Mouse (Mus musculus) forebrain, embryonic 10.5 days (tissue): Measurements from ENCODE around the gene Olfr902. TPM values are rescaled to one million over a fixed set of nuclear protein-coding genes. Genes with fewer than 3 reads are reported as not detected.

Experiments
- polyA plus RNA-seq: library from polyadenylated mRNA; unstranded; fragments of >200 nt; fragmentation: Nextera tagmentation; extraction: Ambion mirVana; gene quantifications from 2 replicates; pipeline ENCODE4 v1.2.1, GENCODE M21; 2016

The Olfr902 gene
- polyA plus RNA-seq, 1 experiment from 2014 or later, result not detected

Other genes starting within 250 kb of the Olfr902 start
- not detected in 2 replicates for gene Olfr893, start 239.3 kb upstream of the Olfr902 start, polyA plus RNA-seq
- gene Olfr894, start 229.6 kb upstream of the Olfr902 start, polyA plus RNA-seq, result not detected in 2 replicates
- gene Olfr143, start 194.9 kb upstream of the Olfr902 start, polyA plus RNA-seq, result not detected in 2 replicates
- not detected in 2 replicates for gene Olfr895, start 179.8 kb upstream of the Olfr902 start, polyA plus RNA-seq
- not detected in 2 replicates for gene Olfr896-ps1, start 156.5 kb upstream of the Olfr902 start, polyA plus RNA-seq
- gene Olfr25, start 118.6 kb upstream of the Olfr902 start, polyA plus RNA-seq, result not detected in 2 replicates
- not detected in 2 replicates for gene Olfr898, start 99.2 kb upstream of the Olfr902 start, polyA plus RNA-seq
- not detected in 2 replicates for gene Olfr250, start 80.8 kb upstream of the Olfr902 start, polyA plus RNA-seq
- gene Olfr251, start 70.6 kb upstream of the Olfr902 start, polyA plus RNA-seq, result not detected in 2 replicates
- gene Olfr147, start 46.0 kb upstream of the Olfr902 start, polyA plus RNA-seq, result not detected in 2 replicates
- gene Olfr901, start 18.2 kb upstream of the Olfr902 start, polyA plus RNA-seq, result not detected in 2 replicates
- not detected in 2 replicates for gene Olfr904, start 15.5 kb downstream of the Olfr902 start, polyA plus RNA-seq
- gene Olfr905, start 23.5 kb downstream of the Olfr902 start, polyA plus RNA-seq, result not detected in 2 replicates
- gene Olfr906, start 39.4 kb downstream of the Olfr902 start, polyA plus RNA-seq, result not detected in 2 replicates
- not detected in 2 replicates for gene Olfr907, start 48.1 kb downstream of the Olfr902 start, polyA plus RNA-seq
- not detected in 2 replicates for gene Olfr911-ps1, start 73.9 kb downstream of the Olfr902 start, polyA plus RNA-seq
- gene Olfr910, start 90.2 kb downstream of the Olfr902 start, polyA plus RNA-seq, result not detected in 2 replicates
- gene Olfr912, start 132.5 kb downstream of the Olfr902 start, polyA plus RNA-seq, result not detected in 2 replicates
- gene Olfr913, start 145.1 kb downstream of the Olfr902 start, polyA plus RNA-seq, result not detected in 2 replicates
- gene Olfr914, start 157.4 kb downstream of the Olfr902 start, polyA plus RNA-seq, result not detected in 2 replicates
- not detected in 2 replicates for gene Olfr916, start 212.2 kb downstream of the Olfr902 start, polyA plus RNA-seq
- not detected in 2 replicates for gene Olfr917, start 218.2 kb downstream of the Olfr902 start, polyA plus RNA-seq
- gene Olfr918, start 226.9 kb downstream of the Olfr902 start, polyA plus RNA-seq, result not detected in 2 replicates